Mouse (Mus musculus): ENCODE measurements around the gene Fkbp11.

DNA sequence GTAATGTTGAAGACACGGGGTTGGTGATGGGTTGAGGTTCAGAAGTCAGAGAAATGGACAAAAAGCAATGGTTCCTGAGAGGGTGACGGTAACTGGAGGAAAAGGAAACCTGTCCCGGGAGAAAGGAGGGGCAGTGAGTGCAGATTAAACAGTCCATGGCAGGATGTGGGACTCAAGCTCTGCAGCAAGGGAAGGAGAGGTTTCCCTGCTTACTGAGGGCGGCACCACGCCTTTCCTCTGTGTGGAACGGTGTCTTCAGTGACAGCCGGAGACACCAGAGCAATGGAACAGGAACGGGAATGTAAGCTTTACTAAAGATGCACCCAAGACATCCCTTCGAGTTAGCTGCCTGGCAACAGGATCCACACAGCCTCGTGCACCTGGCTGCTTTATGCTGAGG lies 8.5 kb upstream of the Fkbp11 start:
- TF ChIP-seq CTCF (IDR thresholded peaks at IDR 0.05; ENCODE audit: insufficient read depth, low read length), result no peak
- no peak for TF ChIP-seq POLR2A (IDR thresholded peaks at IDR 0.05; ENCODE audit: borderline replicate concordance, extremely low read depth, low read depth, low read length)

Measured in lung, adult 2 months (tissue).